Mouse (Mus musculus) liver, embryonic 15.5 days (tissue): ENCODE data around the gene Avpr1a. TPM values are rescaled to one million over a fixed set of nuclear protein-coding genes. Genes with fewer than 3 reads are reported as not detected.
A peak's percentile ranks its signal among the peaks of the same experiment; 100 is the strongest.

ENCODE experiments used
- ATAC-seq: fragments of 200-750 bp; cut with Nextera tagmentation; 2 replicates; pipeline ENCODE4 v1.8.0; 2017; ENCODE audit warnings: moderate number of reproducible peaks, mild to moderate bottlenecking, moderate library complexity; ENCODE audit not compliant: insufficient read depth
- H3K27ac ChIP-seq: fragments of 300-500 bp; sonication (generic); replicated peaks from 2 replicates; pipeline ENCODE4 v1.5.1; 2015; ENCODE audit warnings: mild to moderate bottlenecking, inconsistent platforms
- H3K27me3 ChIP-seq: fragments of 300-500 bp; sonication (generic); 2 replicates; pipeline ENCODE4 v1.6.1; 2015; ENCODE audit warnings: mild to moderate bottlenecking, inconsistent platforms
- H3K36me3 ChIP-seq: fragments of 300-500 bp; sonication (generic); replicated peaks from 2 replicates; pipeline ENCODE4 v1.6.1; 2015; ENCODE audit warnings: moderate library complexity, mild to moderate bottlenecking, inconsistent platforms
- H3K4me1 ChIP-seq: fragments of 300-500 bp; sonication (generic); replicated peaks from 2 replicates; pipeline ENCODE4 v1.6.1; 2015; ENCODE audit warnings: inconsistent platforms
- H3K4me2 ChIP-seq: fragments of 300-500 bp; sonication (generic); 2 replicates; pipeline ENCODE4 v1.6.1; 2015; ENCODE audit warnings: moderate library complexity, mild to moderate bottlenecking, inconsistent platforms
- H3K4me3 ChIP-seq: fragments of 300-500 bp; sonication (generic); replicated peaks from 2 replicates; pipeline ENCODE4 v1.5.1; 2015; ENCODE audit warnings: mild to moderate bottlenecking, inconsistent platforms
- H3K9ac ChIP-seq: fragments of 300-500 bp; sonication (generic); 2 replicates; pipeline ENCODE4 v1.6.1; 2015; ENCODE audit warnings: moderate library complexity, mild to moderate bottlenecking, inconsistent platforms
- H3K9me3 ChIP-seq: fragments of 300-500 bp; sonication (generic); replicated peaks from 2 replicates; pipeline ENCODE4 v1.6.1; 2016; ENCODE audit warnings: inconsistent platforms
- WGBS: fragments of 180-500 bp; shearing (Covaris S2); methylation state at CpG from one replicate; pipeline ENCODE4 v1.1.7; 2015; ENCODE audit warnings: mixed read lengths; ENCODE audit not compliant: insufficient replicate concordance; 5-methylcytosine and 5-hydroxymethylcytosine counted together
- polyA plus RNA-seq: library from polyadenylated mRNA; unstranded; fragments of >200 nt; fragmentation: Nextera tagmentation; extraction: Ambion mirVana; gene quantifications from 2 replicates; pipeline ENCODE4 v1.2.1, GENCODE M21; 2015

Gene Avpr1a
- polyA plus RNA-seq = 3.9 and 4.1 TPM in 2 replicates

GRCm38 (mm10) chr10:122447861-122448716 lies at the start of gene Avpr1a:
Gene Avpr1a (plus strand): TSS chr10:122448499.
- WGBS = 7% methylated on average over 34 of the region's 34 CpGs
- H3K4me3 ChIP-seq = peak within 1 kb of the TSS; percentile 48
- H3K27ac ChIP-seq = no peak within 1 kb of the TSS

GRCm38 (mm10) chr10:122402270-122402669 lies 46.0 kb upstream of the Avpr1a start:
- 24% methylated on average over 1 of the region's 1 CpGs for WGBS
- H3K27ac ChIP-seq = no peak overlapping the region
- no peak for ATAC-seq

More at GRCm38 (mm10) chr10:122447861-122448716, at the start of gene Avpr1a:
- Histone ChIP-seq H3K27me3 (peaks cover 28% of the 10 kb centered on the region), H3K9ac (no peak within 1 kb of the TSS), H3K4me1 (0 out of 2 replicates have a peak, but pooled peaks cover 4% of the 10 kb centered on the region), H3K36me3 (no peaks in the 10 kb centered on the region), H3K4me2 (peak within 1 kb of the TSS; percentile 60), H3K9me3 (no peaks in the 10 kb centered on the region)
- no peak for ATAC-seq

DNA sequence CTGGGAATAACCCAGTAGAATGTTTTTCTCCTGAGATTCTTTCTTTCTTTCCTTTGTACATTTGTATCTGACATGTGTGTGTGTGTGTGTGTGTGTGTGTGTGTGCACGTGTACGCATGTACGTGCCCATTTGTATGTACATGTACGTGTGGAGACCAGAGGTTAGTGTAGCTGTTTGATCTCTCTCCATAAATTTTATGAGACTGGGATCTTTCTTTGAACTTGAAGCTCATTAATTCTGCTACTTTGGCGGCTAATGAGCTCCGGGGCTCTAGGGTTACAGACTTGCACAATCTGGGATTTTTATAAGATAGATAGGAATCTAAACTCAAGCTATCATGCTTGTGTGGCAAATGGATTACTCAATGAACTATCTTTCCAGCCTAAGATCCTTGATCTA lies 42.0 kb upstream of the Avpr1a start:
- Histone ChIP-seq H3K36me3 (no peaks in the 10 kb centered on the region), H3K9ac (no peak overlapping the region), H3K4me1 (no peaks in the 10 kb centered on the region), H3K4me2 (no peak overlapping the region), H3K27me3 (no peaks in the 10 kb centered on the region), H3K9me3 (no peaks in the 10 kb centered on the region), H3K27ac (no peak overlapping the region), H3K4me3 (no peak overlapping the region)
- WGBS = 74% methylated on average over 6 of the region's 6 CpGs
- ATAC-seq = no peak

More at GRCm38 (mm10) chr10:122402270-122402669, 46.0 kb upstream of the Avpr1a start:
- Histone ChIP-seq H3K4me2 (no peak overlapping the region), H3K4me3 (no peak overlapping the region), H3K4me1 (no peaks in the 10 kb centered on the region), H3K36me3 (no peaks in the 10 kb centered on the region), H3K27me3 (no peaks in the 10 kb centered on the region), H3K9ac (no peak overlapping the region), H3K9me3 (no peaks in the 10 kb centered on the region)

GRCm38 (mm10) chr10:122408697-122409409 lies 39.4 kb upstream of the Avpr1a start:
- H3K9me3 ChIP-seq = no peaks in the 10 kb centered on the region
- no peak overlapping the region for H3K27ac ChIP-seq
- no peaks in the 10 kb centered on the region for H3K36me3 ChIP-seq
- no peak for ATAC-seq
- no peak overlapping the region for H3K9ac ChIP-seq
- H3K4me1 ChIP-seq = no peaks in the 10 kb centered on the region
- 63% methylated on average over 7 of the region's 7 CpGs for WGBS
- no peak overlapping the region for H3K4me3 ChIP-seq
- H3K4me2 ChIP-seq = no peak overlapping the region
- H3K27me3 ChIP-seq = no peaks in the 10 kb centered on the region

DNA sequence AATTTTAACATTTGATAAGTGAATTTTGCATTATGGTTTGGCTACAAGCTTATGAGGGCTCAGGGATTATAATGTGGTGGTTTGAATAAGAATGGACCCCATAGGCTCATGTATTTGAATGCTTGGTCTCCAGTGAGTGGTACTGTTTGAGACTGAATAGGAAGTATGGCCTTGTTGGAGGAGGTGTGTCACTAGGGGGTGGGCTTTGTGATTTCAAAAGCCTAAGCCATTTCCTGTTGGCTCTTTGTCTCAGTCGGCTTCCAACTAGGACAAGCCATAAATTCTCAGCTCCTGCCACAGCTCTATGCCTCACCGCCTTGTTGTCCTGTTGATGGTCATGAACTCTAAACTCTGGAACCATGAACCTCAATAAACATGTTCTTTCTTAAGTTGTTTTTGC lies 37.5 kb upstream of the Avpr1a start:
- no peak overlapping the region for H3K9ac ChIP-seq

GRCm38 (mm10) chr10:122432690-122433089 lies 15.6 kb upstream of the Avpr1a start:
- no peak for ATAC-seq

More for the DNA sequence above, 37.5 kb upstream of the Avpr1a start:
- Histone ChIP-seq H3K4me3 (no peak overlapping the region), H3K27me3 (no peaks in the 10 kb centered on the region), H3K36me3 (no peaks in the 10 kb centered on the region), H3K4me2 (no peak overlapping the region), H3K4me1 (no peaks in the 10 kb centered on the region), H3K27ac (no peak overlapping the region), H3K9me3 (no peaks in the 10 kb centered on the region)
- no peak for ATAC-seq
- WGBS = 34% methylated on average over 2 of the region's 2 CpGs

DNA sequence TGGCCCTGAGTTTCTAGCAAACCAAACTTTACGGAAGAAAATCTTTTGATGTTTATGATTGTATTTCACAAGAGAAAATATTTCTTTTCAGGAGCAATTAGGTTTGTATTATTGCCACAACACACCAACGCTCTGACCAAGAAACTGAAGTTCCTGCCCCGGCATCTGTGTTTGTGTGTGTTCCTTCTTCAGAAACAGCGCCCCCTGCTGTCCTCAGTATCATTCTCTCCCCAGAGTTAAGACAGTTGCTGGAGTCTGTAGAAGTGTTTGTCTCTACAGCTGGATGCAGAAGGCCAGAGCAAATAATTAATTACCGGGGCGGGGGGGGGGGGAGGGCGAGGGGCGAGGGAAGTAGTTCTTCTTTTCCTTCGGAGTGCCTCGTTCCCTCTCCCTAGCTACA lies 1.0 kb upstream of the Avpr1a start:
- no peaks in the 10 kb centered on the region for H3K36me3 ChIP-seq

More at GRCm38 (mm10) chr10:122432690-122433089, 15.6 kb upstream of the Avpr1a start:
- Histone ChIP-seq H3K4me2 (no peak overlapping the region), H3K9ac (no peak overlapping the region), H3K27me3 (no peaks in the 10 kb centered on the region), H3K27ac (no peak overlapping the region), H3K4me3 (no peak overlapping the region), H3K36me3 (no peaks in the 10 kb centered on the region), H3K4me1 (no peaks in the 10 kb centered on the region), H3K9me3 (no peaks in the 10 kb centered on the region)
- 42% methylated on average over 4 of the region's 4 CpGs for WGBS

DNA sequence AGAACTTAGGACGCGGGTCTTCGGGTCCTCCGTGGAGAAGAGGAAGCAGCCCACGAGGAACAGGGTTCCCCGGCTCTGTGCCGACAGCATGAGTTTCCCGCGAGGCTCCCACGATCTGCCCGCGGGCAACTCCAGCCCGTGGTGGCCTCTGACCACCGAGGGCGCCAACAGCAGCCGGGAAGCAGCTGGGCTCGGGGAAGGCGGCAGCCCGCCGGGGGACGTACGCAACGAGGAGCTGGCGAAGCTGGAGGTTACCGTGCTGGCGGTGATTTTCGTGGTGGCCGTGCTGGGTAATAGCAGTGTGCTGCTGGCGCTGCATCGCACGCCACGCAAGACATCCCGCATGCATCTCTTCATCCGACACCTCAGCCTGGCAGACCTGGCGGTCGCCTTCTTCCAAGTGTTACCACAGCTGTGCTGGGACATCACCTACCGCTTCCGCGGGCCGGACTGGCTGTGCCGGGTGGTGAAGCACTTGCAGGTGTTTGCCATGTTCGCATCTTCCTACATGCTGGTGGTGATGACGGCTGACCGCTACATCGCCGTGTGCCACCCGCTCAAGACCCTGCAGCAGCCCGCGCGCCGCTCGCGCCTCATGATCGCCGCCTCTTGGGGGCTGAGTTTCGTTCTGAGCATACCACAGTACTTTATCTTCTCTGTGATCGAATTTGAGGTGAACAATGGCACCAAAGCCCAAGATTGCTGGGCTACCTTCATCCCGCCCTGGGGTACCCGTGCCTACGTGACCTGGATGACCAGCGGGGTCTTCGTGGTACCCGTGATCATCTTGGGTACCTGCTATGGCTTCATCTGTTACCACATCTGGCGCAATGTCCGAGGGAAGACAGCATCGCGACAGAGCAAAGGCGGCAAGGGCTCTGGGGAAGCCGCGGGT lies 665 bp downstream of the Avpr1a start:
- Histone ChIP-seq H3K4me1 (0 out of 2 replicates have a peak, but pooled peaks cover 4% of the 10 kb centered on the region), H3K9ac (no peak overlapping the region), H3K27me3 (peaks cover 28% of the 10 kb centered on the region), H3K4me2 (peak overlapping the region; percentile 60), H3K36me3 (no peaks in the 10 kb centered on the region), H3K27ac (no peak overlapping the region), H3K4me3 (peak overlapping the region; percentile 48), H3K9me3 (no peaks in the 10 kb centered on the region)
- ATAC-seq = peak; percentile 31; the same call in 1 of the 2 replicates
- WGBS = 2% methylated on average over 70 of the region's 70 CpGs

More for the DNA sequence above, 1.0 kb upstream of the Avpr1a start:
- 18% methylated on average over 8 of the region's 10 CpGs for WGBS
- H3K27me3 ChIP-seq = peaks cover 28% of the 10 kb centered on the region
- H3K4me1 ChIP-seq = 0 out of 2 replicates have a peak, but pooled peaks cover 4% of the 10 kb centered on the region
- H3K9ac ChIP-seq = no peak overlapping the region
- H3K4me2 ChIP-seq = no peak overlapping the region
- no peak overlapping the region for H3K4me3 ChIP-seq
- no peak overlapping the region for H3K27ac ChIP-seq
- ATAC-seq = no peak
- H3K9me3 ChIP-seq = no peaks in the 10 kb centered on the region

DNA sequence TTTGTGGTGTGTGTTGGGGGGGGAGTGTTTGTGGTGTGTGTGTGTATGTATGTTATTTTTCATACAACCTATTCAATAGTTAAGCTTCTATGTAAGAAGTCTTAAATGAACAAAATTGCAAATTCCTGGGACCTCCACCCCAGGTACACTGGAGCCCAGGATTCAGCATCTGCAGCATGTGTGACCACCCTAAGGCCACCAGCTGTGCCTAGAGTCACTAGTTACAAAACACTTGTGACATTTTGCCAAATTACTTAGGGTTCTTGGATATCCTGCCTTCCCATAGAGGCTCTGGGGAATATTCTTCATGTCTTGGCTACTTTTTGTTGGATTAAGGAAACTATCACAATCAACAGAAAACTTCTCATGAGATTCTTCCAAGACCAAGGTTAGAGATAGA lies 1.6 kb downstream of the Avpr1a start:
- H3K27me3 ChIP-seq = peaks cover 28% of the 10 kb centered on the region
- H3K4me2 ChIP-seq = 0 out of 2 replicates have a peak overlapping the region, but pooled peaks have one; percentile 60
- H3K9ac ChIP-seq = no peak overlapping the region
- peak overlapping the region; percentile 48; the same call in 1 of the 2 replicates for H3K4me3 ChIP-seq
- H3K4me1 ChIP-seq = 0 out of 2 replicates have a peak, but pooled peaks cover 4% of the 10 kb centered on the region
- H3K27ac ChIP-seq = no peak overlapping the region
- no peak for ATAC-seq
- no peaks in the 10 kb centered on the region for H3K9me3 ChIP-seq
- no peaks in the 10 kb centered on the region for H3K36me3 ChIP-seq

- no peak for ATAC-seq
- no peak overlapping the region for H3K9ac ChIP-seq
- WGBS = 30% methylated on average over 3 of the region's 3 CpGs
These were observed 5.2 kb downstream of the Avpr1a start for GRCm38 (mm10) chr10:122453466-122453865.

More at GRCm38 (mm10) chr10:122453466-122453865, 5.2 kb downstream of the Avpr1a start:
- Histone ChIP-seq H3K9me3 (no peaks in the 10 kb centered on the region), H3K4me2 (no peak overlapping the region), H3K27me3 (peaks cover 18% of the 10 kb centered on the region), H3K4me3 (no peak overlapping the region), H3K27ac (no peak overlapping the region), H3K36me3 (no peaks in the 10 kb centered on the region), H3K4me1 (0 out of 2 replicates have a peak, but pooled peaks cover 4% of the 10 kb centered on the region)
